24 mouse cellular contexts compared by ENCODE assay signal in genomic region chr5:96198271-96198670, GRCm38 (mm10). TPM values are rescaled to one million over a fixed set of nuclear protein-coding genes. Genes with fewer than 3 reads are reported as not detected.
DNase-seq lines count a peak whose midpoint lies in the region; ATAC-seq and TF ChIP-seq lines count a peak whose summit lies in the region.
"Had no signal": no experiment of that assay in that cellular context is flagged by ENCODE, and none has a peak within 500 bp of the region (broad histone marks: within the 10 kb centered on the region; RNA-seq: fewer than 3 reads in every experiment).

No protein-coding gene starts in this region.

- no peaks in the 10 kb centered on the region for H3K27me3 ChIP-seq in forebrain, embryonic 14.5 days (replicated peaks; ENCODE audit: control insufficient read depth, insufficient read depth, low read length)
- H3K27me3 ChIP-seq in forebrain, embryonic 11.5 days (ENCODE audit: control insufficient read depth, insufficient read depth, low read length) = no peaks in the 10 kb centered on the region
- no peaks in the 10 kb centered on the region for H3K27me3 ChIP-seq in kidney, embryonic 15.5 days
- no peaks in the 10 kb centered on the region for H3K27me3 ChIP-seq in midbrain, postnatal 0 days (ENCODE audit: insufficient read depth, low read length)
- no peaks in the 10 kb centered on the region for H3K27me3 ChIP-seq in midbrain, embryonic 16.5 days (ENCODE audit: control insufficient read depth, insufficient read depth, low read depth, low read length)
- H3K27me3 ChIP-seq: embryonic facial prominence, embryonic 12.5 days; embryonic facial prominence, embryonic 15.5 days; forebrain, embryonic 12.5 days; heart, embryonic 15.5 days; hindbrain, embryonic 13.5 days had no signal

- no peaks in the 10 kb centered on the region for H3K36me3 ChIP-seq in forebrain, embryonic 14.5 days (ENCODE audit: control insufficient read depth, insufficient read depth, low read length)
- no peaks in the 10 kb centered on the region for H3K36me3 ChIP-seq in forebrain, embryonic 11.5 days (ENCODE audit: control insufficient read depth, insufficient read depth, low read length)
- H3K36me3 ChIP-seq in kidney, embryonic 15.5 days = no peaks in the 10 kb centered on the region
- H3K36me3 ChIP-seq in midbrain, postnatal 0 days (ENCODE audit: insufficient read depth, low read length) = no peaks in the 10 kb centered on the region
- H3K36me3 ChIP-seq in midbrain, embryonic 16.5 days (ENCODE audit: control insufficient read depth, insufficient read depth, low read length) = no peaks in the 10 kb centered on the region
- H3K36me3 ChIP-seq: embryonic facial prominence, embryonic 12.5 days; embryonic facial prominence, embryonic 15.5 days; forebrain, embryonic 12.5 days; heart, embryonic 15.5 days; hindbrain, embryonic 10.5 days; hindbrain, embryonic 13.5 days had no signal

- H3K4me3 ChIP-seq in forebrain, embryonic 14.5 days (ENCODE audit: low read depth, low read length) = no peak overlapping the region
- no peak overlapping the region for H3K4me3 ChIP-seq in forebrain, embryonic 11.5 days (ENCODE audit: low read depth, low read length)
- no peak overlapping the region for H3K4me3 ChIP-seq in kidney, embryonic 15.5 days (replicated peaks)
- no peak overlapping the region for H3K4me3 ChIP-seq in midbrain, postnatal 0 days (ENCODE audit: low read depth, low read length)
- no peak overlapping the region for H3K4me3 ChIP-seq in midbrain, embryonic 16.5 days (ENCODE audit: low read depth, low read length)
- H3K4me3 ChIP-seq: embryonic facial prominence, embryonic 12.5 days; embryonic facial prominence, embryonic 15.5 days; forebrain, embryonic 12.5 days; heart, embryonic 15.5 days; hindbrain, embryonic 10.5 days; hindbrain, embryonic 13.5 days had no signal

- 50% methylated on average over 6 of the region's 6 CpGs for WGBS in forebrain, embryonic 14.5 days
- WGBS in forebrain, embryonic 11.5 days = 74% methylated on average over 6 of the region's 6 CpGs
- WGBS in kidney, embryonic 15.5 days = 53% methylated on average over 6 of the region's 6 CpGs
- WGBS in midbrain, postnatal 0 days = 65% methylated on average over 6 of the region's 6 CpGs
- 60% methylated on average over 6 of the region's 6 CpGs for WGBS in midbrain, embryonic 16.5 days

- no peak for ATAC-seq in forebrain, embryonic 14.5 days
- ATAC-seq in forebrain, embryonic 11.5 days (replicated peaks; ENCODE audit: low FRiP score) = no peak
- ATAC-seq in kidney, embryonic 15.5 days (replicated peaks; ENCODE audit: low FRiP score) = peak; percentile 46; the same call in 1 of the 2 replicates
- no peak for ATAC-seq in midbrain, postnatal 0 days (ENCODE audit: low FRiP score)
- no peak for ATAC-seq in midbrain, embryonic 16.5 days
- ATAC-seq: forebrain, embryonic 16.5 days had no signal

- TF ChIP-seq CTCF in midbrain, postnatal 0 days (IDR thresholded peaks at IDR 0.05) = no peak

- no peaks in the 10 kb centered on the region for H3K4me1 ChIP-seq in forebrain, embryonic 14.5 days (ENCODE audit: control insufficient read depth, insufficient read depth, low read length)
- no peaks in the 10 kb centered on the region for H3K4me1 ChIP-seq in forebrain, embryonic 11.5 days (replicated peaks; ENCODE audit: control insufficient read depth, insufficient read depth, low read length)
- H3K4me1 ChIP-seq in kidney, embryonic 15.5 days = 0 out of 2 replicates have a peak, but pooled peaks cover 2% of the 10 kb centered on the region
- H3K4me1 ChIP-seq in midbrain, postnatal 0 days (ENCODE audit: insufficient read depth, low read length) = no peaks in the 10 kb centered on the region
- H3K4me1 ChIP-seq in midbrain, embryonic 16.5 days (ENCODE audit: control insufficient read depth, insufficient read depth, low read length) = no peaks in the 10 kb centered on the region
- H3K4me1 ChIP-seq: embryonic facial prominence, embryonic 12.5 days; embryonic facial prominence, embryonic 15.5 days; forebrain, embryonic 12.5 days; heart, embryonic 15.5 days; hindbrain, embryonic 10.5 days; hindbrain, embryonic 13.5 days had no signal

- no peak overlapping the region for H3K4me2 ChIP-seq in forebrain, embryonic 14.5 days (ENCODE audit: low read length)
- no peak overlapping the region for H3K4me2 ChIP-seq in forebrain, embryonic 11.5 days (ENCODE audit: low read depth, low read length, severe bottlenecking)
- H3K4me2 ChIP-seq in kidney, embryonic 15.5 days = no peak overlapping the region
- no peak overlapping the region for H3K4me2 ChIP-seq in midbrain, postnatal 0 days (ENCODE audit: low read depth, low read length, poor library complexity, severe bottlenecking)
- no peak overlapping the region for H3K4me2 ChIP-seq in midbrain, embryonic 16.5 days (ENCODE audit: low read length)
- H3K4me2 ChIP-seq: embryonic facial prominence, embryonic 12.5 days; embryonic facial prominence, embryonic 15.5 days; forebrain, embryonic 12.5 days; heart, embryonic 11.5 days; heart, embryonic 15.5 days; hindbrain, embryonic 13.5 days had no signal

- H3K27ac ChIP-seq in forebrain, embryonic 14.5 days (ENCODE audit: low read depth, low read length) = no peak overlapping the region
- no peak overlapping the region for H3K27ac ChIP-seq in forebrain, embryonic 11.5 days (ENCODE audit: low read depth, low read length)
- H3K27ac ChIP-seq in kidney, embryonic 15.5 days = no peak overlapping the region
- H3K27ac ChIP-seq in midbrain, postnatal 0 days (ENCODE audit: low read depth, low read length) = no peak overlapping the region
- H3K27ac ChIP-seq in midbrain, embryonic 16.5 days (ENCODE audit: low read length) = no peak overlapping the region
- H3K27ac ChIP-seq: embryonic facial prominence, embryonic 12.5 days; embryonic facial prominence, embryonic 15.5 days; forebrain, embryonic 12.5 days; heart, embryonic 15.5 days; hindbrain, embryonic 10.5 days; hindbrain, embryonic 13.5 days had no signal

- no peak overlapping the region for H3K9ac ChIP-seq in forebrain, embryonic 14.5 days (ENCODE audit: low read length)
- H3K9ac ChIP-seq in forebrain, embryonic 11.5 days (ENCODE audit: low read length) = no peak overlapping the region
- H3K9ac ChIP-seq in kidney, embryonic 15.5 days = no peak overlapping the region
- no peak overlapping the region for H3K9ac ChIP-seq in midbrain, postnatal 0 days (replicated peaks; ENCODE audit: low read length, poor library complexity, severe bottlenecking)
- H3K9ac ChIP-seq in midbrain, embryonic 16.5 days (ENCODE audit: low read depth, low read length) = no peak overlapping the region
- H3K9ac ChIP-seq: embryonic facial prominence, embryonic 12.5 days; embryonic facial prominence, embryonic 15.5 days; forebrain, embryonic 12.5 days; heart, embryonic 15.5 days; hindbrain, embryonic 13.5 days had no signal

- peak; percentile 10 for DNase-seq in forebrain, embryonic 14.5 days (ENCODE audit: low spot score)
- DNase-seq in forebrain, embryonic 11.5 days (ENCODE audit: low spot score) = no peak
- DNase-seq in kidney, postnatal 14 days = no peak
- DNase-seq in midbrain, postnatal 0 days (ENCODE audit: low spot score) = peak; percentile 38
- DNase-seq in embryo, embryonic 9.5 days (ENCODE audit: extremely low spot score) = no peak
- DNase-seq: adrenal gland, adult 8-10 months; adrenal gland, postnatal 25 days; cerebellum, adult 18-20 months; cerebellum, adult 9-10 months; cerebellum, postnatal 14 days; gastrocnemius, postnatal 10 days; gastrocnemius, postnatal 36 days; heart, postnatal 10 days; heart, postnatal 36 days had no signal

- no peaks in the 10 kb centered on the region for H3K9me3 ChIP-seq in forebrain, embryonic 14.5 days (replicated peaks; ENCODE audit: control insufficient read depth, low read length)
- H3K9me3 ChIP-seq in forebrain, embryonic 11.5 days (ENCODE audit: control insufficient read depth, low read length) = no peaks in the 10 kb centered on the region
- H3K9me3 ChIP-seq in kidney, embryonic 15.5 days (replicated peaks) = no peaks in the 10 kb centered on the region
- no peaks in the 10 kb centered on the region for H3K9me3 ChIP-seq in midbrain, postnatal 0 days (ENCODE audit: low read length)
- H3K9me3 ChIP-seq in midbrain, embryonic 16.5 days (replicated peaks; ENCODE audit: control insufficient read depth, low read length, poor library complexity, severe bottlenecking) = no peaks in the 10 kb centered on the region
- H3K9me3 ChIP-seq: embryonic facial prominence, embryonic 12.5 days; embryonic facial prominence, embryonic 15.5 days; forebrain, embryonic 12.5 days; heart, embryonic 15.5 days; hindbrain, embryonic 10.5 days; hindbrain, embryonic 13.5 days had no signal

RNA-seq across cellular contexts. Expression of gene Mrpl1, which starts 11.0 kb away (rescaled TPM):
- 16.8 TPM in 2 replicates for polyA plus RNA-seq in forebrain, embryonic 14.5 days (2014; fragmentation: Nextera tagmentation; extraction: Ambion mirVana)
- 20.3 and 23.6 TPM in 2 replicates for polyA plus RNA-seq in forebrain, embryonic 11.5 days (2014; fragmentation: Nextera tagmentation; extraction: Ambion mirVana)
- polyA plus RNA-seq in kidney, embryonic 15.5 days (2015; fragmentation: Nextera tagmentation; extraction: Ambion mirVana) = 24.0 and 26.2 TPM in 2 replicates
- total RNA-seq in midbrain, postnatal 0 days (2014; rRNA removed) = 14.6 and 21.9 TPM in 2 replicates
- polyA plus RNA-seq in midbrain, postnatal 0 days (2015; fragmentation: Nextera tagmentation; extraction: Ambion mirVana) = 11.4 and 11.5 TPM in 2 replicates
- polyA plus RNA-seq in midbrain, embryonic 16.5 days (2015; fragmentation: Nextera tagmentation; extraction: Ambion mirVana) = 15.2 and 16.5 TPM in 2 replicates

RNA-seq across cellular contexts. Expression of gene Cnot6l, which starts 34.3 kb away (rescaled TPM):
- polyA plus RNA-seq in forebrain, embryonic 14.5 days (2014; fragmentation: Nextera tagmentation; extraction: Ambion mirVana) = 11.5 and 15.3 TPM in 2 replicates
- polyA plus RNA-seq in forebrain, embryonic 11.5 days (2014; fragmentation: Nextera tagmentation; extraction: Ambion mirVana) = 10.9 and 11.8 TPM in 2 replicates
- polyA plus RNA-seq in kidney, embryonic 15.5 days (2015; fragmentation: Nextera tagmentation; extraction: Ambion mirVana) = 21.4 and 27.6 TPM in 2 replicates
- total RNA-seq in midbrain, postnatal 0 days (2014; rRNA removed) = 18.2 and 33.2 TPM in 2 replicates
- polyA plus RNA-seq in midbrain, postnatal 0 days (2015; fragmentation: Nextera tagmentation; extraction: Ambion mirVana) = 17.4 and 19.2 TPM in 2 replicates
- polyA plus RNA-seq in midbrain, embryonic 16.5 days (2015; fragmentation: Nextera tagmentation; extraction: Ambion mirVana) = 12.1 and 15.3 TPM in 2 replicates

Comparison
In these comparisons a context has a peak if more than half of its experiments do, and no peak if none do; other contexts are left out.
1. DNase-seq: peak in forebrain, embryonic 14.5 days (single experiment) and midbrain, postnatal 0 days (single experiment); none in forebrain, embryonic 11.5 days (single experiment), kidney, postnatal 14 days (single experiment) and embryo, embryonic 9.5 days (single experiment).